Mouse (Mus musculus): ENCODE data around the gene Rab25.

- TF ChIP-seq EP300 (IDR thresholded peaks at IDR 0.05; ENCODE audit: insufficient read depth, low read depth, low read length) = no peak
- no peak for TF ChIP-seq CTCF (IDR thresholded peaks at IDR 0.05; ENCODE audit: low read depth, low read length)
- TF ChIP-seq POLR2A (IDR thresholded peaks at IDR 0.05; ENCODE audit: insufficient read depth, low read length) = no peak
Measured at GRCm38 (mm10) chr3:88569694-88570093, 21.6 kb upstream of the Rab25 start.

Data from ES-Bruce4 (cell line).